Mouse (Mus musculus) thymus, postnatal 10 days (tissue): Measurements from ENCODE around the gene Pecr.
"Not testable (repeated sequence)": the region's sequence is repeated elsewhere in the genome, so short reads cannot be mapped to it uniquely, and the experiment has no call there.

Experiments used
- DNase-seq, 2 experiments: peaks; one replicate each; pipeline ENCODE4 v3.0.0; 2021; ENCODE audit warnings: low spot score in 2 of 2

The Pecr gene

GRCm38 (mm10) chr1:72236363-72237006 is 47.6 kb downstream of the Pecr start:
- DNase-seq = peak in 1 of 2 experiments; percentile 46

GRCm38 (mm10) chr1:72232592-72232991 is 51.5 kb downstream of the Pecr start:
- not testable (repeated sequence) for DNase-seq

- DNase-seq = no peak
Measured at GRCm38 (mm10) chr1:72228974-72229373, 55.1 kb downstream of the Pecr start.

GRCm38 (mm10) chr1:72227546-72227945 is 56.6 kb downstream of the Pecr start:
- DNase-seq = no peak

- DNase-seq = no peak
Measured at GRCm38 (mm10) chr1:72226887-72227481, 57.1 kb downstream of the Pecr start.

- DNase-seq = no peak
Measured at GRCm38 (mm10) chr1:72226172-72226886, 57.8 kb downstream of the Pecr start.

GRCm38 (mm10) chr1:72225720-72226171 is 58.4 kb downstream of the Pecr start:
- DNase-seq = peak; percentile 71 to 84

GRCm38 (mm10) chr1:72225054-72225718 is 58.9 kb downstream of the Pecr start:
- peak in 1 of 2 experiments; percentile 9 for DNase-seq

GRCm38 (mm10) chr1:72220008-72220407 is 64.1 kb downstream of the Pecr start:
- DNase-seq = no peak

- no peak for DNase-seq
Measured at GRCm38 (mm10) chr1:72219116-72219515, 65.0 kb downstream of the Pecr start.

GRCm38 (mm10) chr1:72218626-72219025 is 65.5 kb downstream of the Pecr start:
- no peak for DNase-seq

GRCm38 (mm10) chr1:72216761-72217160 is 67.4 kb downstream of the Pecr start:
- no peak for DNase-seq

- no peak for DNase-seq
Measured at GRCm38 (mm10) chr1:72215174-72215573, 68.9 kb downstream of the Pecr start.

GRCm38 (mm10) chr1:72214470-72214961 is 69.6 kb downstream of the Pecr start:
- no peak for DNase-seq

GRCm38 (mm10) chr1:72213954-72214353 is 70.2 kb downstream of the Pecr start:
- DNase-seq = no peak

- DNase-seq = no peak
Measured at GRCm38 (mm10) chr1:72211701-72212699, 72.1 kb downstream of the Pecr start, which contains the start of gene Mreg. TSS of gene Mreg (minus strand) at chr1:72212307.

GRCm38 (mm10) chr1:72210803-72211679 is 73.1 kb downstream of the Pecr start:
- no peak for DNase-seq
